Comparison of ENCODE assay signal across 8 mouse cellular contexts in genomic region chrX:134541145-134541954, GRCm38 (mm10). TPM values are rescaled to one million over a fixed set of nuclear protein-coding genes. Genes with fewer than 3 reads are reported as not detected.
DNase-seq lines count a peak whose midpoint lies in the region; ATAC-seq lines count a peak whose summit lies in the region.

Timm8a1 (minus strand) TSS chrX:134541865.

- H3K27me3 ChIP-seq in hindbrain, embryonic 10.5 days (ENCODE audit: insufficient read depth, poor library complexity, severe bottlenecking), result no peaks in the 10 kb centered on the region

- no peaks in the 10 kb centered on the region for H3K9me3 ChIP-seq in hindbrain, embryonic 10.5 days

- peak; percentile 46 for DNase-seq in MN1 (ENCODE audit: low spot score)
- peak; percentile 32 for DNase-seq in cerebellum, adult 9-10 months
- DNase-seq in hindbrain, embryonic 10.5 days (ENCODE audit: low spot score), result peak; percentile 77
- DNase-seq in layer of hippocampus, postnatal 14 days (ENCODE audit: low spot score in 2 of 2), result peak; percentile 23 to 37
- peak; percentile 23 for DNase-seq in lung, postnatal 25 days (ENCODE audit: low spot score)
- DNase-seq in ovary, postnatal 36 days (ENCODE audit: low spot score), result peak; percentile 57
- DNase-seq in thymus, postnatal 36 days, result peak; percentile 50 to 60

- H3K4me3 ChIP-seq in hindbrain, embryonic 10.5 days, result peak within 1 kb of the TSS; percentile 62

- H3K27ac ChIP-seq in hindbrain, embryonic 10.5 days, result peak within 1 kb of the TSS; percentile 92

- H3K4me1 ChIP-seq in hindbrain, embryonic 10.5 days (replicated peaks), result no peaks in the 10 kb centered on the region

- peak; percentile 85 for ATAC-seq in frontal cortex, adult (ENCODE audit: low TSS enrichment)

- peaks cover 7% of the 10 kb centered on the region; the same call in 1 of the 2 replicates for H3K36me3 ChIP-seq in hindbrain, embryonic 10.5 days

- WGBS in hindbrain, embryonic 10.5 days, result 27% methylated on average over 32 of the region's 61 CpGs

RNA-seq across cellular contexts. Expression of gene Timm8a1, which starts in this region (rescaled TPM):
- 70.6 and 100 TPM in 2 replicates for polyA plus RNA-seq in hindbrain, embryonic 10.5 days (2016; fragmentation: Nextera tagmentation; extraction: Ambion mirVana)
- total RNA-seq in layer of hippocampus, postnatal 14 days (2021), result 10 to 100 TPM; 26.7 to 28.3 TPM

Comparison
In these comparisons a context has a peak if more than half of its experiments do, and no peak if none do; other contexts are left out.
1. Peak in every context shown above with its lines: DNase-seq, ATAC-seq, H3K4me3 ChIP-seq and H3K27ac ChIP-seq.
2. DNase-seq: peak in every context shown above with its lines; median percentile 77 in hindbrain, embryonic 10.5 days; 57 in ovary, postnatal 36 days; 55 in thymus, postnatal 36 days; 46 in MN1; 32 in cerebellum, adult 9-10 months; 30 in layer of hippocampus, postnatal 14 days; 23 in lung, postnatal 25 days.